Mouse (Mus musculus) limb, embryonic 12.5 days (tissue): ENCODE results near the gene Pnma1. TPM values are rescaled to one million over a fixed set of nuclear protein-coding genes. Genes with fewer than 3 reads are reported as not detected.
"Not testable (repeated sequence)": the region's sequence is repeated elsewhere in the genome, so short reads cannot be mapped to it uniquely, and the experiment has no call there.

Experiments used
- ATAC-seq: fragments of 200-750 bp; cut with Nextera tagmentation; 2 replicates; pipeline ENCODE4 v1.8.0; 2017; ENCODE audit warnings: low read depth, moderate TSS enrichment; ENCODE audit not compliant: insufficient number of reproducible peaks, insufficient read depth, low FRiP score, low TSS enrichment
- H3K27ac ChIP-seq: fragments of 300-500 bp; sonication (generic); 2 replicates; pipeline ENCODE4 v1.5.1; 2016; ENCODE audit warnings: mild to moderate bottlenecking, moderate library complexity
- H3K27me3 ChIP-seq: fragments of 300-500 bp; sonication (generic); 2 replicates; pipeline ENCODE4 v1.6.1; 2016; ENCODE audit warnings: mild to moderate bottlenecking, moderate library complexity
- H3K36me3 ChIP-seq: fragments of 300-500 bp; sonication (generic); 2 replicates; pipeline ENCODE4 v1.6.1; 2016; ENCODE audit warnings: mild to moderate bottlenecking, moderate library complexity
- H3K4me1 ChIP-seq: fragments of 300-500 bp; sonication (generic); replicated peaks from 2 replicates; pipeline ENCODE4 v1.6.1; 2016
- H3K4me2 ChIP-seq: fragments of 300-500 bp; sonication (generic); 2 replicates; pipeline ENCODE4 v1.6.1; 2016; ENCODE audit warnings: mild to moderate bottlenecking, moderate library complexity
- H3K4me3 ChIP-seq: fragments of 300-500 bp; sonication (generic); replicated peaks from 2 replicates; pipeline ENCODE4 v1.5.1; 2016; ENCODE audit warnings: mild to moderate bottlenecking
- H3K9ac ChIP-seq: fragments of 300-500 bp; sonication (generic); replicated peaks from 2 replicates; pipeline ENCODE4 v1.6.1; 2016; ENCODE audit warnings: mild to moderate bottlenecking, moderate library complexity
- H3K9me3 ChIP-seq: fragments of 300-500 bp; sonication (generic); 2 replicates; pipeline ENCODE4 v1.6.1; 2016; ENCODE audit warnings: mild to moderate bottlenecking, moderate library complexity
- WGBS: fragments of 180-500 bp; shearing (Covaris S2); methylation state at CpG from one replicate; pipeline ENCODE4 v1.1.7; 2016; 5-methylcytosine and 5-hydroxymethylcytosine counted together
- polyA plus RNA-seq: library from polyadenylated mRNA; unstranded; fragments of >200 nt; fragmentation: Nextera tagmentation; extraction: Ambion mirVana; gene quantifications from 2 replicates; pipeline ENCODE4 v1.2.1, GENCODE M21; 2016

The Pnma1 gene
- polyA plus RNA-seq, 1 experiment from 2014 or later = 1.2 TPM

DNA sequence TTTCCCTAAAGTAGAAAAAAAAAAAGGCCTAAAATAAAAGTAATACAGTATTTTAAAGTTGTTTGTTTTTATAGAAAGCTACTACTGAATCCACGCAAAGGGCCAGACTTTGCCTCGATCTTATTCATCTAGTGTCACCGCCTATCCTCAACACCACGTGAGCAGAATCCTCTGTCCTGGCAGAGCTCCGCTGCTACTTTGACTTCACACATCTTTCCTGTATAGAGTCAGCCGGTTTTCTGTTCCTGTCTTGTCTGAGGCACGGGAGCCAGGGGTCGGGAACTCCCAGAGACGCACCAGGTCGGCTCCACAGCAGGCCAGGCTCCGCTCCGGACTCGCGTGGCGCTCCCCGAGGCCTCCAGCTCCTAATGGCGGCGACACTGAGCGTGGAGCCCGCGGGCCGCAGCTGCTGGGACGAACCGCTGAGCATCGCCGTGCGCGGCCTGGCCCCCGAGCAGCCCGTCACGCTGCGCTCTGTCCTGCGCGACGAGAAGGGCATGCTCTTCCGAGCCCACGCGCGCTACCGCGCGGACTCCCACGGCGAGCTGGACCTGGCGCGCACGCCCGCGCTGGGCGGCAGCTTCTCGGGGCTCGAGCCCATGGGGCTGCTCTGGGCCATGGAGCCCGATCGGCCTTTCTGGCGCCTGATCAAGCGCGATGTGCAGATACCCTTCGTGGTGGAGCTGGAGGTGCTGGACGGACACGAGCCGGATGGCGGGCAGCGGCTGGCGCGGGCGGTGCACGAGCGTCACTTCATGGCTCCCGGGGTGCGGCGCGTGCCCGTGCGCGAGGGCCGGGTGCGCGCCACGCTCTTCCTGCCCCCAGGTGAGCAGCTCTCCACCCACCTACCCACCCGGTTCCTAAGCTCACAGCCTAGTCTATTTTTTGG, 47.4 kb downstream of the Pnma1 start, which contains the start of gene Acot6:
Gene Acot6 (plus strand): TSS at position 51 of the 889 bp plus-strand sequence.
- 0 out of 2 replicates have a peak, but pooled peaks have one; percentile 31 for ATAC-seq
- H3K27ac ChIP-seq, H3K9me3 ChIP-seq, H3K4me1 ChIP-seq, H3K36me3 ChIP-seq, H3K27me3 ChIP-seq: not testable (repeated sequence)
- WGBS = under 1% methylated on average over 76 of the region's 80 CpGs
- H3K4me3 ChIP-seq = peak within 1 kb of the TSS; percentile 51
- peak within 1 kb of the TSS; percentile 74 for H3K4me2 ChIP-seq
- peak within 1 kb of the TSS; percentile 71 for H3K9ac ChIP-seq

DNA sequence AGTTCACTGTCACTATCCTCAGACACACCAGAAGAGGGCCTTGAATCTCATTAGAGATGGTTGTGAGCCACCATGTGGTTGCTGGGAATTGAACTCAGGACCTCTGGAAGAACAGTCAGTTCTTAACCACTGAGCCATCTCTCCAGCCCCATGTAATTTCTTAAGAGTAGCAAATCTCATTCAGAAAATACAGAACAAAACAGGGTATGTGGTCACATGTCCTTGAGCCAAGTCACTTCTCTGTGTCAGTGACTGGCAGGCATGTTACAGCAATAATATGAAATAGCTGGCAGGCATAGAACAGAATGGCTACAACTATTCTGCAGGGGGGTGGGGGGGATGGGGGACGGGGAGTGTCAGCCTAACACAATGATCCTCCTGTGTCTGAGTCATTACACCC, 48.2 kb downstream of the Pnma1 start:
- no peak overlapping the region for H3K4me3 ChIP-seq
- H3K4me2 ChIP-seq = peak overlapping the region; percentile 74; the same call in 1 of the 2 replicates
- no peak overlapping the region for H3K27ac ChIP-seq
- H3K4me1 ChIP-seq = no peaks in the 10 kb centered on the region
- no peaks in the 10 kb centered on the region for H3K36me3 ChIP-seq
- no peak for ATAC-seq
- H3K9ac ChIP-seq = no peak overlapping the region
- H3K9me3 ChIP-seq = peaks cover 6% of the 10 kb centered on the region; the same call in 1 of the 2 replicates
- no peaks in the 10 kb centered on the region for H3K27me3 ChIP-seq
- 71% methylated on average over 1 of the region's 1 CpGs for WGBS

DNA sequence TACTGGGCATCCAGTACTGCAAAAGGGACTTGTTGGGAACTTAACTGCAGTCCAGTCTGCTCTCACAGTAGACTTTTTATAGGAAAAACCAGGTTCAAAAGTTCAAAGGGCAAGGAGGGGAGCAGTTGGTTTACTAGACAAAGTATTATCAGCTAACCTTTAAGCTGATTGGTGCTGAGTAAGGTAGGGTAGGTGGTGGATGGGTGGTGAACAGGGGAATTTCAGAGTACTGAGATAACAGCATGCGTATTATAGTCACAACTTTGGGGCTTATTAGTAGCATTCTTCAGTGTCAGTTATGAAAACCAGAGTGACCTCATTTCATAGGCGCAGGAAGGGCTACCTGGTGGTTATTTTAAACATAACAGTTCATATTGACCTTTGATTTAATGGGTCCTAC, 48.7 kb downstream of the Pnma1 start:
- no peak overlapping the region for H3K27ac ChIP-seq
- H3K4me3 ChIP-seq = no peak overlapping the region
- peaks cover 8% of the 10 kb centered on the region; the same call in 1 of the 2 replicates for H3K9me3 ChIP-seq
- H3K27me3 ChIP-seq = no peaks in the 10 kb centered on the region
- no peak overlapping the region for H3K9ac ChIP-seq
- no peaks in the 10 kb centered on the region for H3K4me1 ChIP-seq
- ATAC-seq = no peak
- H3K36me3 ChIP-seq = no peaks in the 10 kb centered on the region
- H3K4me2 ChIP-seq = no peak overlapping the region
- WGBS = 94% methylated on average over 2 of the region's 2 CpGs

Other genes with a start within 250 kb of the Pnma1 start
- 42.0 and 42.1 TPM in 2 replicates for gene Numb, start 226.6 kb downstream of the Pnma1 start, polyA plus RNA-seq
- 21.7 and 21.9 TPM in 2 replicates for gene Riox1, start 197.9 kb downstream of the Pnma1 start, polyA plus RNA-seq
- gene Heatr4, start 163.6 kb downstream of the Pnma1 start, polyA plus RNA-seq = not detected in 2 replicates
- gene Acot2, start 160.6 kb downstream of the Pnma1 start, polyA plus RNA-seq = 17.8 and 21.9 TPM in 2 replicates
- gene Acot1, start 139.0 kb downstream of the Pnma1 start, polyA plus RNA-seq = 38.1 and 43.9 TPM in 2 replicates
- 0.14 and 0.39 TPM in 2 replicates for gene Acot4, start 110.1 kb downstream of the Pnma1 start, polyA plus RNA-seq
- not detected in 2 replicates for gene Gm49366, start 109.6 kb downstream of the Pnma1 start, polyA plus RNA-seq
- 0.59 and 0.66 TPM in 2 replicates for gene Acot3, start 96.3 kb downstream of the Pnma1 start, polyA plus RNA-seq
- gene Acot5, start 79.2 kb downstream of the Pnma1 start, polyA plus RNA-seq = not detected in 2 replicates
- gene Acot6, start 47.8 kb downstream of the Pnma1 start, polyA plus RNA-seq = 0.83 and 0.98 TPM in 2 replicates
- 6.2 and 7.7 TPM in 2 replicates for gene Dnal1, start 34.1 kb downstream of the Pnma1 start, polyA plus RNA-seq
- 7.0 and 8.6 TPM in 2 replicates for gene Elmsan1, start 70.4 kb upstream of the Pnma1 start, polyA plus RNA-seq
- 13.2 and 13.4 TPM in 2 replicates for gene Ptgr2, start 136.7 kb upstream of the Pnma1 start, polyA plus RNA-seq
- 109 and 114 TPM in 2 replicates for gene Zfp410, start 168.4 kb upstream of the Pnma1 start, polyA plus RNA-seq
- 44.5 and 47.7 TPM in 2 replicates for gene Coq6, start 213.2 kb upstream of the Pnma1 start, polyA plus RNA-seq
- gene Fam161b, start 213.3 kb upstream of the Pnma1 start, polyA plus RNA-seq = 4.0 and 5.0 TPM in 2 replicates